ENCODE assay signal across 10 mouse cellular contexts in the genomic region with DNA sequence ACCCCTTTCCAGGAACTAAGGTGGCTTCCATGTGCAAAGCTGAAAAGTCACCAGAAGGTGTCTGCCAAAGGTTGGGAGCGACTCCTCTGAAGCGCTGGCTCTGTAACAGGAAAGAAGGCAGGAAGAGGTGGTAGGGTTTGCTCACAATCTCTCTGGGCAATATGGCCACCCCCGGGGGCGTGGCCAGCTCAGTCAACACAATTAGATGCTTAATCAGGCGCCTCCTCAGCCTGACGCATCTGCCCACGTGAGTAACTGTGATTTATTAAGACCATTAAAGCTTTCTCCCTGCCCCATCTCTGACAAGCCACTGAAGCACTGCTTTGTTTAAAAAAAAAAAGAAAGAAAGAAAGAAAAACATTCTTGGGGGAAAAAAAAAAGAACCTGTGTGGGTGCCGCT. TPM values are rescaled to one million over a fixed set of nuclear protein-coding genes. Genes with fewer than 3 reads are reported as not detected.
DNase-seq lines count a peak whose midpoint lies in the region; ATAC-seq and TF ChIP-seq lines count a peak whose summit lies in the region.
"Had no signal": no experiment of that assay in that cellular context is flagged by ENCODE, and none has a peak within 500 bp of the region (broad histone marks: within the 10 kb centered on the region; RNA-seq: fewer than 3 reads in every experiment).

No protein-coding gene starts in this region.

- H3K27ac ChIP-seq in bone marrow, adult 2 months (ENCODE audit: control insufficient read depth, insufficient read depth, low read depth, low read length, poor library complexity) = peak overlapping the region; percentile 32
- H3K27ac ChIP-seq in kidney, postnatal 0 days = peak overlapping the region; percentile 63; the same call in 1 of the 2 replicates
- H3K27ac ChIP-seq in stomach, postnatal 0 days (replicated peaks) = peak overlapping the region; percentile 20; the same call in 1 of the 2 replicates
- H3K27ac ChIP-seq in gastrocnemius, adult 2 months = no peak overlapping the region

- no peaks in the 10 kb centered on the region for H3K36me3 ChIP-seq in kidney, postnatal 0 days (ENCODE audit: insufficient read depth, low read length)
- no peaks in the 10 kb centered on the region for H3K36me3 ChIP-seq in stomach, postnatal 0 days (ENCODE audit: control insufficient read depth, insufficient read depth, low read length)

- TF ChIP-seq POLR2A in bone marrow, adult 2 months (IDR thresholded peaks at IDR 0.05; ENCODE audit: borderline replicate concordance, control insufficient read depth, low read depth, low read length) = no peak

- no peak overlapping the region for H3K4me2 ChIP-seq in kidney, postnatal 0 days (ENCODE audit: low read length)
- no peak overlapping the region for H3K4me2 ChIP-seq in stomach, postnatal 0 days (replicated peaks; ENCODE audit: low read depth)

- no peak overlapping the region for H3K9ac ChIP-seq in kidney, postnatal 0 days (ENCODE audit: low read depth, low read length)
- H3K9ac ChIP-seq in stomach, postnatal 0 days (ENCODE audit: low read length) = no peak overlapping the region
- H3K9ac ChIP-seq: liver, postnatal 0 days had no signal

- WGBS in bone marrow, adult 2 months = 23% methylated on average over 8 of the region's 8 CpGs
- 10% methylated on average over 8 of the region's 8 CpGs for WGBS in kidney, postnatal 0 days
- 42% methylated on average over 8 of the region's 8 CpGs for WGBS in stomach, postnatal 0 days

- ATAC-seq in kidney, postnatal 0 days (replicated peaks; ENCODE audit: low FRiP score, low read depth) = peak; percentile 41
- ATAC-seq in stomach, postnatal 0 days (ENCODE audit: low FRiP score, low TSS enrichment) = peak; percentile 22
- ATAC-seq: liver, postnatal 0 days had no signal

- DNase-seq in retina, postnatal 1 day = peak; percentile 69
- no peak for DNase-seq in retina, embryonic 14.5 days (ENCODE audit: low spot score)
- peak; percentile 96 for DNase-seq in kidney, postnatal 0 days (ENCODE audit: low spot score)
- DNase-seq in stomach, postnatal 0 days (ENCODE audit: low spot score) = peak; percentile 64
- DNase-seq in heart, adult 8-10 months (ENCODE audit: low spot score) = no peak
- DNase-seq in gastrocnemius, adult 2 months = no peak
- DNase-seq: gastrocnemius, postnatal 10 days; liver, postnatal 0 days; thymus, postnatal 25 days had no signal

- TF ChIP-seq CTCF in bone marrow, adult 2 months (IDR thresholded peaks at IDR 0.05; ENCODE audit: control insufficient read depth, insufficient read depth, low read length) = no peak
- no peak for TF ChIP-seq CTCF in kidney, postnatal 0 days (IDR thresholded peaks at IDR 0.05; ENCODE audit: low read depth)
- TF ChIP-seq CTCF in stomach, postnatal 0 days (IDR thresholded peaks at IDR 0.05; ENCODE audit: low read depth) = no peak
- TF ChIP-seq CTCF in gastrocnemius, adult 2 months (IDR thresholded peaks at IDR 0.05) = no peak

- no peaks in the 10 kb centered on the region for H3K9me3 ChIP-seq in kidney, postnatal 0 days (replicated peaks; ENCODE audit: low read length)
- no peaks in the 10 kb centered on the region for H3K9me3 ChIP-seq in stomach, postnatal 0 days (ENCODE audit: control insufficient read depth, low read length)

- intact Hi-C loops in gastrocnemius, adult 2 months (cut with DNase I) = no loop called here

- H3K4me1 ChIP-seq in bone marrow, adult 2 months (ENCODE audit: control insufficient read depth, insufficient read depth, low read length) = peaks cover 12% of the 10 kb centered on the region
- peaks cover 17% of the 10 kb centered on the region for H3K4me1 ChIP-seq in kidney, postnatal 0 days (replicated peaks; ENCODE audit: insufficient read depth, low read length)
- peaks cover 20% of the 10 kb centered on the region for H3K4me1 ChIP-seq in stomach, postnatal 0 days (replicated peaks; ENCODE audit: control insufficient read depth, insufficient read depth)

- H3K4me3 ChIP-seq in bone marrow, adult 2 months (replicated peaks; ENCODE audit: control insufficient read depth, low read depth, low read length) = no peak overlapping the region
- no peak overlapping the region for H3K4me3 ChIP-seq in kidney, postnatal 0 days (replicated peaks; ENCODE audit: low read depth, low read length)
- no peak overlapping the region for H3K4me3 ChIP-seq in stomach, postnatal 0 days (ENCODE audit: low read depth, low read length)
- no peak overlapping the region for H3K4me3 ChIP-seq in gastrocnemius, adult 2 months

- TF ChIP-seq EP300 in stomach, postnatal 0 days (optimal IDR thresholded peaks at IDR 0.05) = no peak

- no peaks in the 10 kb centered on the region for H3K27me3 ChIP-seq in kidney, postnatal 0 days (ENCODE audit: insufficient read depth, low read length)
- H3K27me3 ChIP-seq in stomach, postnatal 0 days (ENCODE audit: control insufficient read depth, insufficient read depth, low read length) = no peaks in the 10 kb centered on the region

RNA-seq across cellular contexts. Expression of a gene that starts 22.1 kb away (rescaled TPM):
- polyA plus RNA-seq in bone marrow, adult 2 months (2011; ENCODE audit: insufficient read depth, insufficient read length, low replicate concordance, missing spikeins) = 0.68 and 2.5 TPM in 2 replicates
- polyA plus RNA-seq in kidney, postnatal 0 days (2015; fragmentation: Nextera tagmentation; extraction: Ambion mirVana) = 5.1 and 5.8 TPM in 2 replicates
- polyA plus RNA-seq in stomach, postnatal 0 days (2015; fragmentation: Nextera tagmentation; extraction: Ambion mirVana) = 3.1 and 4.2 TPM in 2 replicates
- total RNA-seq in heart, adult 8-10 months (2022) = 1 to 10 TPM; 5.0 to 9.4 (median 7.6) TPM
- total RNA-seq in gastrocnemius, adult 2 months (2021) = 1 to 10 TPM in 1 of 2 experiments, under 1 TPM in 1; 0.94 to 2.3 TPM

Comparison
In these comparisons a context has a peak if more than half of its experiments do, and no peak if none do; other contexts are left out.
1. DNase-seq: peak in retina, postnatal 1 day (single experiment), kidney, postnatal 0 days (single experiment) and stomach, postnatal 0 days (single experiment); none in retina, embryonic 14.5 days (single experiment), heart, adult 8-10 months (single experiment) and gastrocnemius, adult 2 months (single experiment).